Mouse (Mus musculus) right cerebral cortex, adult 2 months (tissue): ENCODE measurements around the gene Samd7.
"Not testable (repeated sequence)": the region's sequence is repeated elsewhere in the genome, so short reads cannot be mapped to it uniquely, and the experiment has no call there.

ENCODE experiments used
- DNase-seq, 2 experiments: peaks; one replicate each; pipeline ENCODE4 v3.0.0; 2021 to 2022; ENCODE audit warnings: low spot score in 2 of 2

The Samd7 gene

GRCm38 (mm10) chr3:30746006-30746405 lies at the start of gene Samd7:
TSS of gene Samd7 (plus strand) at chr3:30746293.
- no peak for DNase-seq

- DNase-seq = peak; percentile 71 to 73
Measured at GRCm38 (mm10) chr3:30696346-30696745, 49.7 kb upstream of the Samd7 start.

GRCm38 (mm10) chr3:30697891-30698290 lies 48.2 kb upstream of the Samd7 start:
- no peak for DNase-seq

- DNase-seq = not testable (repeated sequence)
Measured at GRCm38 (mm10) chr3:30699711-30700505, 46.2 kb upstream of the Samd7 start, which contains the start of gene Lrrc31. TSS of gene Lrrc31 (minus strand) at chr3:30699843.

- DNase-seq = no peak
Measured at GRCm38 (mm10) chr3:30705977-30706376, 40.1 kb upstream of the Samd7 start.

- no peak for DNase-seq
Measured at GRCm38 (mm10) chr3:30706614-30707276, 39.3 kb upstream of the Samd7 start.

GRCm38 (mm10) chr3:30710191-30710590 lies 35.9 kb upstream of the Samd7 start:
- no peak for DNase-seq

- no peak for DNase-seq
Measured at GRCm38 (mm10) chr3:30713334-30713733, 32.8 kb upstream of the Samd7 start.

GRCm38 (mm10) chr3:30718649-30719048 lies 27.4 kb upstream of the Samd7 start:
- no peak for DNase-seq

GRCm38 (mm10) chr3:30722036-30722435 lies 24.1 kb upstream of the Samd7 start:
- DNase-seq = no peak

GRCm38 (mm10) chr3:30722461-30722860 lies 23.6 kb upstream of the Samd7 start:
- DNase-seq = no peak

- no peak for DNase-seq
Measured at GRCm38 (mm10) chr3:30723179-30723578, 22.9 kb upstream of the Samd7 start.

- no peak for DNase-seq
Measured at GRCm38 (mm10) chr3:30724105-30724824, 21.8 kb upstream of the Samd7 start.

- peak in 1 of 2 experiments; percentile 8 for DNase-seq
Measured at GRCm38 (mm10) chr3:30724848-30725465, 21.1 kb upstream of the Samd7 start.

GRCm38 (mm10) chr3:30725514-30725913 lies 20.6 kb upstream of the Samd7 start:
- DNase-seq = no peak

- no peak for DNase-seq
Measured at GRCm38 (mm10) chr3:30727209-30727608, 18.9 kb upstream of the Samd7 start.

GRCm38 (mm10) chr3:30729046-30729445 lies 17.0 kb upstream of the Samd7 start:
- DNase-seq = no peak

- peak; percentile 42 to 53 for DNase-seq
Measured at GRCm38 (mm10) chr3:30736809-30737208, 9.3 kb upstream of the Samd7 start.

- peak; percentile 8 to 23 for DNase-seq
Measured at GRCm38 (mm10) chr3:30741306-30741705, 4.8 kb upstream of the Samd7 start.

GRCm38 (mm10) chr3:30742891-30743290 lies 3.2 kb upstream of the Samd7 start:
- DNase-seq = no peak

GRCm38 (mm10) chr3:30748316-30748715 lies 2.2 kb downstream of the Samd7 start:
- DNase-seq = no peak

- DNase-seq = no peak
Measured at GRCm38 (mm10) chr3:30754696-30755095, 8.6 kb downstream of the Samd7 start.
